Mouse (Mus musculus) monocyte, adult 5-6 weeks (primary cell): ENCODE measurements around the gene Phf23. TPM values are rescaled to one million over a fixed set of nuclear protein-coding genes. Genes with fewer than 3 reads are reported as not detected.

Experiments
- ATAC-seq: fragments of 153-309, 156-312 bp; replicated peaks from 2 replicates; pipeline ENCODE4 v1.8.0; 2017; ENCODE audit warnings: mild to moderate bottlenecking; ENCODE audit not compliant: low TSS enrichment, insufficient number of reproducible peaks, severe bottlenecking, poor library complexity, low FRiP score
- total RNA-seq: library from RNA; stranded (forward); fragments of 200-1000, 200-491, 200-594 nt; gene quantifications from 3 replicates; pipeline ENCODE4 v1.2.3, GENCODE M21; 2017

The Phf23 gene
- total RNA-seq, 1 experiment from 2014 or later = 74.0 TPM

DNA sequence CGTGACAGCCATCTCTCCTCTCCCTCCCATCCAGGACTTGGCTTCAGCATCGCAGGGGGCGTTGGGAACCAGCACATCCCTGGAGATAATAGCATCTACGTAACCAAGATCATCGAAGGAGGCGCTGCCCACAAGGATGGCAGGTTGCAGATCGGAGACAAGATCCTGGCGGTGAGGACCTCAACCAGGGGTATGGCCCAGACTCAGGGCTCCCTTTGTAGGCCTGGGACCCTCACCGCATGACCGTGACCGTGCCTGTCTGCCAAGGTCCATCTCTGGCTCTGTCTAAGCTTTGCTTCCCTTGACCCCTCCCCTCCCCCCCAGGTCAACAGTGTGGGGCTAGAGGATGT lies 35.7 kb downstream of the Phf23 start:
- no peak for ATAC-seq

DNA sequence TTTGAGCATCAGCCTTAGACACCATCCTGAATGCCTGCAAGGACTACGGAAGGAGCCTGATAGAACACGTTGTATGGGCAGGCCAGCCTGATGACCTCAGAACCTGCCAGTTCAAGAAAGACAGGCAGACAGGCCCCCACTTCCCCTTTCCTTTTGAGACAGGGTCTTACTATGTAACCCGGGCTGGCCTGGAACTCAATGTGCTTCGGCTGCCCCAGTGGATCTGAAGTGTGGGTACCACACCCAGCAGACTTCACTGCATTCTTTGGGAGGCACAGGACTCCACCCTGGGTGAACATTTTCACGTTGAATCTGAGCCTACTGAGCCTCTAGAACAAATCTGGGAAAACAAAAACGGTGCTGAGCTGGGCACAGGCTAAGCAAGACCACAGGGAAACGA lies 42.6 kb downstream of the Phf23 start:
- 0 out of 2 replicates have a peak, but pooled peaks have one; percentile 14 for ATAC-seq

DNA sequence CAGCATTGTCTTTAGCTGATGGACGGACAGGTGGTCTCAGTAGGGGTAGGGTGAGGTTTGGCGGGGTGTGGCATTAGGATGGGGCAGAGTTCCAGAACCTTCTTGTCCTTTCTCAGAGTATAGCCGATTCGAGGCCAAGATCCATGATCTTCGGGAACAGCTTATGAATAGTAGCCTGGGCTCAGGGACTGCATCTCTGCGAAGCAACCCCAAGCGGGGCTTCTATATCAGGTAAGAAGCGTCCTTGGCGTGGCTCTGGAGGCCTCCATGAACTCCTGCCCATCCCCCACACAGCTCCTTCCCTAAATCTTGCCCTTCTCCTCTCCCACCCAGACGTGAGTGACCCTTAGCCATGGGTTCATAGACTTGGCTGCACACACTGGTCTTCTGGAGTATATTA lies 44.1 kb downstream of the Phf23 start:
- no peak for ATAC-seq

DNA sequence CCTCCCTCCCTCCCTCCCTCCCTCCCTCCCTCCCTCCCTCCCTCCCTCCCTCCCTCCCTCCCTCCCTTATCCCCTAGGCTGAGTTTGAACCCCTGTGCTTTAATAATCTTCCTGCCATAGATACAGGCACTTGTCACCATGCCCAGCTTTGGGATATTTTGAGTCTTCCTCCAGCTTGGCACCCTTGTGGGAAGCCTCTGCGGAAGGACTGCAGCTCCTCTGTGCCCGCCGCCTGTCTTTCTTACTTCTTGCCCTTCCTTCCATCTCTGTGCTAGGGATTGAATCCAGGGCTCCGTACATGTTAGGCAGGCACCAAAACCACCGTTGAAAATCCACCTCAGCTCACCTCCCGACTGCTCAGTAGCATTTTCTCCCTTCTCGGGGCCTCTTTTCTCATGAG lies 44.6 kb downstream of the Phf23 start:
- ATAC-seq = no peak

DNA sequence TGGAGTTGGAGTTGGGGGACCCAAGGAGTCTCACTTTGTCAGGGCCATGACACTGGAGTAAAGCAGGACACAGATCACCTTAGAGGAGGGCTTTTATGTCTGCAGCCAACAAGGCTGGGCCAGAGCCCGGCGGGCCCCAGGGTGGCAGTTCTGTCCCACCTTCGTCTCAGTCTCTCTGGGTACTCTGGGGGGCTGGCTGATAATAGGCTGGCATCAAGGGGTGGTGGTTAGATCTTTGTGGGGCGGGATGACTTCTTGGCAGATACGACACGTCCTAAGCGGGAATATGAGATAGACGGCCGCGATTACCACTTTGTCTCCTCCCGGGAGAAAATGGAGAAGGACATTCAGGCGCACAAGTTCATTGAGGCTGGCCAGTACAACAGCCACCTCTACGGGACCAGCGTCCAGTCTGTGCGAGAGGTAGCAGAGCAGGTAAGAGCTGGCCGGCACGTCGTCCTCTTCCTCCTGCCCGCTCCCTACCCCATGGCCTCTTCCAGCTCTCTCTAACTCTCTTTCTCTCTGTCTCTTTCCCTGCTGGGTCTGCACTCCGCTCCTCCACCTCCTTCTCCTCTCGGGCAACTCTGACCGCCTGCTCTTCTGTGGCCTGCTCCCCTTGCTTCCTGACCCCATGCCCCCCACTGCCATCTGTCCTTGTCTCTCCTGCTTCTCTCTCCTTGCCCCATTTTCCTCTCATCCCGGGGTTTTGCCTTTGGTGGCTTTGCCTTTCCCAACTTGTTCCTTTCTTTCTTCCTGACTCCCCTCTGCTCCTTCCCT lies 46.9 kb downstream of the Phf23 start:
- no peak for ATAC-seq

DNA sequence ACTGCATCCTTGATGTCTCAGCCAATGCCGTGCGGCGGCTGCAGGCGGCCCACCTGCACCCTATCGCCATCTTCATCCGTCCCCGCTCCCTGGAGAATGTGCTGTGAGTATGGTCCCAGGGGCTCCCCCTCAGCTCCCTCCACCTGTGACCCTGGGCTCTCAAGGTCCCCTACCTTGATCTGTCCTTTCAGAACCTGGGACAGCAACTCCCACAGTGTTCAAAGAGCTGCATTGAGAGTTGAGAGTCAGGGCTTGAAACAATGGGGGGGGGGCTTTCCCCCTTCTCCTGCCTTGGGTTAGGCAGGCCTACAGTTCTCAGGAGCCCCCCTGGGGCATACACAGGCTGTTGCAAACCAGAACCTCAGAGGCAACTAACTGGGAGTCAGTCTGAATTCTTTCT lies 48.1 kb downstream of the Phf23 start:
- ATAC-seq = no peak

DNA sequence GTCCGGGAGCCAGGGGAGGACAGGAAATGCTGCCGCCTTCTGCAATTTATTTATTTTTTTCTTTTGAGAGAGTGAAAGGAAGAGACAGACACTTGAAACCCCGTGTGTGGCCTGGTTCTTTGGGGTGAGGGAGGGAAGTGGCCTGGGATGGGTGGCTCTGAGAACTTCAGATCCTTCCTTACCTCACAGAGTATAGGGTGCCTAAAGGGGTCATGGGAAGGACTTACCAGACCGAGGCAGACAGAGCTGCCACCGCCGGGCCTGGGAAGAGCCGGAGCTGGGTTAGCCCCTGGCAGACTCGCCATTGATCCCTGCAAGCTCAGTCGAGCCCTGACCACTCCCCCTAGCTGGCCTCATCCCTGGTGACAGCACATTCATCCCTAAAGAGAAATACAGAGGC lies 49.9 kb downstream of the Phf23 start:
- no peak for ATAC-seq

DNA sequence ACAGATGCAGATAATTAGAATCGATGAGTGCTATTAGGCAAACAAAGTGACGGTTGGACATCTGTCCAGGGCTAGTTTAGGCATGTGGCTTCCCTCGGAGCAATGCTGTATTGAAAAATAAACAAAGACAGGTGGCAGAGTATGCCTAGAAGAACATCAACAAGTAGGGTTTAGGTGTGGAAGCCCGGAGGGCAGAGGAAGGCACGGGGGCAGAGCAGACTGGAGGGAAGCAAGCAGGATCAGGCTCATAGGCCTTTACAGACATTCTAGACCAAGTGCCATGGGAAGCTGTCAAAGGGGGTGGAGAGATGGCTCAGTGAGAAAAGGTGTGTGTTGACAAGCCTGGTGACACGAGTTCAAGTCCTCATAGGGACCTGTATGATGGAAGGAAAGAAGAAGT lies 53.8 kb downstream of the Phf23 start:
- no peak for ATAC-seq

Other genes starting within 250 kb of the Phf23 start
- gene Polr2a, start 237.1 kb upstream of the Phf23 start, total RNA-seq = 21.5 to 120 TPM (median 48.7 TPM) in 3 replicates
- not detected in 3 replicates for gene Slc35g3, start 233.8 kb upstream of the Phf23 start, total RNA-seq
- gene Zbtb4, start 229.9 kb upstream of the Phf23 start, total RNA-seq = 6.6 to 23.7 TPM (median 7.7 TPM) in 3 replicates
- gene Chrnb1, start 199.8 kb upstream of the Phf23 start, total RNA-seq = 2.3 to 5.8 TPM (median 2.7 TPM) in 3 replicates
- gene Fgf11, start 193.9 kb upstream of the Phf23 start, total RNA-seq = 0.64 TPM in 1 of 3 replicates, not detected in the others
- not detected in 3 replicates for gene Tmem102, start 190.2 kb upstream of the Phf23 start, total RNA-seq
- gene Gm39566, start 180.5 kb upstream of the Phf23 start, total RNA-seq = not detected in 3 replicates
- 0.29 TPM in 1 of 3 replicates, not detected in the others for gene Spem2, start 177.3 kb upstream of the Phf23 start, total RNA-seq
- gene Spem1, start 173.6 kb upstream of the Phf23 start, total RNA-seq = not detected in 3 replicates
- 0.10 to 0.29 TPM (median 0.11 TPM) in 3 replicates for gene Nlgn2, start 158.0 kb upstream of the Phf23 start, total RNA-seq
- 35.3 to 85.7 TPM (median 75.7 TPM) in 3 replicates for gene Tmem256, start 157.3 kb upstream of the Phf23 start, total RNA-seq
- 0.53 to 3.8 TPM (median 2.8 TPM) in 3 replicates for gene Plscr3, start 149.4 kb upstream of the Phf23 start, total RNA-seq
- not detected in 3 replicates for gene Tnk1, start 137.0 kb upstream of the Phf23 start, total RNA-seq
- not detected in 3 replicates for gene Tmem95, start 117.8 kb upstream of the Phf23 start, total RNA-seq
- gene Kctd11, start 114.4 kb upstream of the Phf23 start, total RNA-seq = 1.6 to 9.9 TPM (median 2.5 TPM) in 3 replicates
- gene Acap1, start 100.2 kb upstream of the Phf23 start, total RNA-seq = 83.6 to 201 TPM (median 84.0 TPM) in 3 replicates
- gene 2810408A11Rik, start 94.8 kb upstream of the Phf23 start, total RNA-seq = 0.87 TPM in 1 of 3 replicates, not detected in the others
- 16.1 to 57.8 TPM (median 24.6 TPM) in 3 replicates for gene Neurl4, start 94.7 kb upstream of the Phf23 start, total RNA-seq
- 85.4 to 110 TPM (median 101 TPM) in 3 replicates for gene Gps2, start 81.9 kb upstream of the Phf23 start, total RNA-seq
- 255 to 299 TPM (median 276 TPM) in 3 replicates for gene Eif5a, start 73.8 kb upstream of the Phf23 start, total RNA-seq
- gene Ybx2, start 60.0 kb upstream of the Phf23 start, total RNA-seq = not detected in 3 replicates
- not detected in 3 replicates for gene Slc2a4, start 47.6 kb upstream of the Phf23 start, total RNA-seq
- not detected in 3 replicates for gene Cldn7, start 31.0 kb upstream of the Phf23 start, total RNA-seq
- gene Ctdnep1, start 14.6 kb upstream of the Phf23 start, total RNA-seq = 19.4 to 30.8 TPM (median 23.6 TPM) in 3 replicates
- gene Elp5, start 13.3 kb upstream of the Phf23 start, total RNA-seq = 29.0 to 43.7 TPM (median 33.9 TPM) in 3 replicates
- 244 to 340 TPM (median 296 TPM) in 3 replicates for gene Gabarap, start 4.6 kb upstream of the Phf23 start, total RNA-seq
- gene Dvl2, start 4.8 kb downstream of the Phf23 start, total RNA-seq = 18.6 to 27.1 TPM (median 19.1 TPM) in 3 replicates
- gene Acadvl, start 19.6 kb downstream of the Phf23 start, total RNA-seq = 46.9 to 64.6 TPM (median 55.3 TPM) in 3 replicates
- gene Dlg4, start 21.2 kb downstream of the Phf23 start, total RNA-seq = 3.5 to 20.2 TPM (median 6.5 TPM) in 3 replicates
- gene Asgr1, start 58.3 kb downstream of the Phf23 start, total RNA-seq = not detected in 3 replicates
- gene Asgr2, start 96.9 kb downstream of the Phf23 start, total RNA-seq = 2.8 TPM in 1 of 3 replicates, not detected in the others
- gene Mgl2, start 134.6 kb downstream of the Phf23 start, total RNA-seq = 0.38 to 0.39 TPM in 2 of 3 replicates, not detected in the other
- 5.3 to 21.7 TPM (median 15.6 TPM) in 3 replicates for gene Clec10a, start 160.4 kb downstream of the Phf23 start, total RNA-seq
- gene Slc16a11, start 217.0 kb downstream of the Phf23 start, total RNA-seq = not detected in 3 replicates
- 1.9 to 11.0 TPM (median 3.1 TPM) in 3 replicates for gene Slc16a13, start 225.3 kb downstream of the Phf23 start, total RNA-seq
- gene Bcl6b, start 234.0 kb downstream of the Phf23 start, total RNA-seq = not detected in 3 replicates
- 8.1 to 28.1 TPM (median 18.3 TPM) in 3 replicates for gene 0610010K14Rik, start 242.1 kb downstream of the Phf23 start, total RNA-seq
- gene Gm21988, start 244.1 kb downstream of the Phf23 start, total RNA-seq = 3.3 to 5.8 TPM in 2 of 3 replicates, not detected in the other
- gene Rnasek, start 244.1 kb downstream of the Phf23 start, total RNA-seq = 17.5 to 31.1 TPM (median 23.2 TPM) in 3 replicates